Mouse (Mus musculus) left cerebral cortex, postnatal 25 days (tissue): Measurements from ENCODE around the gene Icam2. TPM values are rescaled to one million over a fixed set of nuclear protein-coding genes. Genes with fewer than 3 reads are reported as not detected.
"Not testable (repeated sequence)": the region's sequence is repeated elsewhere in the genome, so short reads cannot be mapped to it uniquely, and the experiment has no call there.

Experiments used
- DNase-seq, 2 experiments: peaks; one replicate each; pipeline ENCODE4 v3.0.0; 2022; ENCODE audit warnings: low spot score in 2 of 2, mixed read lengths in 1 of 2
- intact Hi-C: fragments of 180-260 bp; cut with DNase I; formaldehyde crosslinking; loops from one replicate; pipeline ENCODE4 v1.15.1; 2025
- total RNA-seq, 2 experiments: library from RNA; stranded (reverse); gene quantifications; 2 replicates each; pipeline ENCODE4 v1.2.3; 2021

Icam2 gene
- 1 to 10 TPM; 2.6 to 3.7 TPM for total RNA-seq

DNA sequence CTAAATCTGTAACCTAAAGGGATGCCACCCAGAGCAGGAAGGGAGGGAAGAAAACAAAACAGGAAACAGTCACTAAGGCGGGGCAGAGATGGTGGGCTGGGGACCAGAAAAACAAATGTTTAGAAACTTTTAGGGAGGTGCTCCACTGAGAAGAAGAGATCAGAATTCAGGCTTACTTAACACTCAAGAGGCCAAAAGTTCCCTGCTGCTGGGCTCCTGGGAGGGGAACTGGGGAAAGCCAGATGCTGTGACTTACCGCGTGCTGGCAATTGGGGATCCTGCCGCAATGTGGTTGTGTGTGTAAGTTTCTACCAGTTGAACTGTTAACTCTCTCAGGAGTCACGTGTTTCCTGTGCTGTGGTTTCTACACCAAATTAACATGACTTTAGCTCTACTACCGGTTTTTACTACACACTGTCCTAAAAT, at the start of gene Icam2:
Gene Icam2, minus strand, starts transcription at position 285 of the 426 bp plus-strand sequence.
- no peak for DNase-seq
- intact Hi-C loops, result no loop called here

DNA sequence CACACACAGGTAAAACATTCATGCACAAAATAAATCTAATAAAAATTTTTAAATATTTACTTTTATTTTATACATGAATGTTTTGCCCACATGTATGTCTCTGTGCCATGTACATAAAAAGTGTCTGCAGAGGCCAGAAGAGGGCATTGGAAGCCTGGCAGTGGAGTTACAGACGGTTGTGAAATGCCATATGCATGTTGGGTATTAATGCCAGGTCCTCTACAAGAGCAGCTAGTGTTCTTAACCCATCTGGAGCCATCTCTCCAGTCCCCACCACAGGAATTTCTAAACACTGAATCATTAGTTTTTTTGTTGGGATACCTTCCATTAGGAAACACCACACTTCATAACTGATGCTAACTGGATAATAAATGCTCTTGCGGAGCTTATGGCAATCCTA, 49.7 kb upstream of the Icam2 start:
- DNase-seq, result no peak
- intact Hi-C loops, result no loop called here

DNA sequence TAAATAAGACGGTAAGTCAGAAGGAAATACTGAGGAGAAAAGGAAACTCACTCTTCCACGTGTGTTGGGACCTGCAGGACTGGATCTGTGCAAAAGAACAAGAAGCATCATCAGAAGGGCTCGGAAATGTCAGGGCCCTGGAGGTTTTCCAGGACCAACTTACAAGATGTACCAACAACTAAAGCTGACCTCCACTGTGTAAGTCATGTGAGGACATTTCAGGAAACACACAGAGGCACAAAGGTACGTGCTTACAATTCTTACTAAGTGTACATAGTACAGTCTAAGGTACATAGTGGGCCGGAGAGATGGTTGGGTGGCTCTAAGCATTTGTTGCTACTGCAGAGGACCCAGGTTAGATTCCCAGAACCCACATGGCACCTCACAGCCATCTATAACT, 49.2 kb upstream of the Icam2 start:
- no peak for DNase-seq
- intact Hi-C loops, result no loop called here

DNA sequence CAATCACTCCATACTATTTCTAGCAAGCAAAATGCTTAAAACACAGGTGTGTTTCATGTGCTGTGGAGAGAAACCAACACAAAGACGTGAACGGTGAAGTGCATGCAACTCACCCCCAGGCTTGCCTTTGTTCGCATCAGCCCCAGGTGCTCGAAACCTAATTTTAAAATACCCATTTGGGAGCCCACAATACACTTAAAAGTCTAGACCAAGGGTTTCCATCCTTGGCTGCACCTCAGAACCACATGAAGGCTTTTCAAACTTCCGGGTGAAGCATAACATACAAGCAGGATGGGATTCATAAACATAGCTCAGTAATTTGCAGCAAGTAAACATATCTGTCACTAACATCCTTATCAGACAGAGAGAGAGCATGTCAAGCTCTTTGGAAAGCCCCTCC, 42.5 kb upstream of the Icam2 start:
- no peak for DNase-seq
- intact Hi-C loops, result no loop called here

DNA sequence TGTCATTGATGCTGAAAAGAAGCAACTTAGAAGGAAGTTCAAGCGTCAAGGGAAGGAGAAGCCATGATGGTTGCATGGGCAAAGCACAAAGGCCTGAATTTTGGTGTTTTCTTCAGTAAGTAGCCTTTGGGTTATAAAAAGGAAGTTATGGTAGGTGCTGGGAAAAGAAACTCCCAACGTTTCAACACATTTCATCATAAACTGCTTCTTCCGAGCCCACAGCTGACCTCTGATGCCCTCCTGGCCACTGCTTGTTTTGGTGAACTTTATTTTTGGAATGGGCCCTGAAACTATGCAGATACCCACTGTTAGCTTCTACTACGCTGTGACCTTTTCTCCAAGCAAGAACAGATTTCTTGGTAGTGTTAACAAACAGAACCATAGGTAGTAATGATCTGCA, 41.8 kb upstream of the Icam2 start:
- DNase-seq, result no peak
- intact Hi-C loops, result no loop called here

DNA sequence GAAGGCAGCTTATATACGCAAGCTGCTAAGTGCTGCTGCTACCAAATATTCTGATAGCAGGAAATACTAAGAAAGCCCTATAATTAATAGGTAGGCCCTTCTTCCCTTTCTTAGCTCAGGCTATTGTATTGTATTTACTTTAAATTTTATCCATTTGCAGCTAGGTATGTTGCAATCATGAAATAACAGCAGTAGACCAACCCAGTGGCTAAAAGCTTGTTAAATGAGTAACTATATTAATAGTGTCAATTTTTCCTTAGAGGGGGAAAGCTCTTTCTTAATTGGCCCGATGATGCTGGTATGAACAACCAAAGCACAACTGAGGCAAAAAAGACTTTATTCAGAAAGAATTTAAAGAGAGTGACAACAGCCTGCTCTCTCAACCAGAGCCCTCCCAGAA, 40.7 kb upstream of the Icam2 start:
- no peak for DNase-seq
- intact Hi-C loops, result no loop called here

DNA sequence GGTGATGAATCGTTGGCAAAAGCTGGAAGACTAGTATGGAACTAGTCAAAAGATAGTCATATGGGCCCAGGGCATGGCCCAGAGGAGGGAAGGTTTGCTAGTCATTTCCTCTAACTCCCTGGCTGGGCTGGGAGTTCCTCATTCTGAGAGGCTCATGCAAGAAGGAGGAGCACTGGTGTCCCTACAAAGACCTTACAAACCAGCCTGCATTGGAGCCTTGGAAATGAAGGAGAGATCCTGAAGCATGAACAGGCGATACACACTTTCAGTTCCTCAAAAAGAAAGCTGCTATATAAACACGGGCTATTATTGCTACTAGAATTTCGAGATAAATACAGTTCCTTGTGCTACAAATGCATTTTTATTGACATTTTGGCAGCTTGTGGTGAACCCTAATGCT, 40.2 kb upstream of the Icam2 start:
- no peak for DNase-seq
- intact Hi-C loops, result no loop called here

DNA sequence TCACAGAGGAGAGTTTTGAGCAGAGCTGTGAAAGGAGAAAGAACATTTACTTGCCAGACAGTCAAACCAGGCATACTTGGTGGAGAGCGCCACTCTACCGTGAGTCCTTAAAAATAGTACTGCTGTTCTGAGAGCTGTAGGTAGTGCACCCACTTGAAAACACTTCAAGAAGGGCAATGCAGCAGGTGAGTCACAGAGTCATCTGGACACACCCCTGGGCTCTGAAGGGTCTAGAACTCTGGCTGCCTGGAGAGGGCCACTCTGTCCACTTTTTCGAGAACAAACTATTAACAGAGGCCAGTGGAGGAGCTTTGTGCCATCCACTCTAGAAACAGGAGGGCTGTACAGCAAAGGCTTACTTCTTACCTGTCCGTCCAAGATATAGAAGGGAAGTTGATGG, 38.6 kb upstream of the Icam2 start:
- no peak for DNase-seq
- intact Hi-C loops, result no loop called here

DNA sequence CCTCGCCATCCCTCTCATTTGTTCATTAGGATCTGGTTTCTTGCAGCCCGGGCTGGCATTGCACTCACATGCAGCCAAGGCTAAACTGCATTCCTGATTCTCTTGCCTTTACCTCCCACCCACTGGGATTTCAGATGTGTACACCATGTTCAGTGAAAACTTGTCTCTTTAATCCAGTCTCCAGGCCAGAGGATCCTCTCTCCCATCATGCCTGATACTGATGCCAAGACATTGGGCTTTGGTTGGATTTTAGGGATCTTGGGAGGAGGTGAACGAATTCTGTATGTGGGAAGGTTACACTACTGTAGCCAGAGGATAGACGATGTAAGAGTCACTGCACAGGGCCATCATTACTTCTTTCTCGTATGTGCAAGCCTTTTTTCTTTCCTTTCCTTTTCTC, 37.3 kb upstream of the Icam2 start:
- intact Hi-C loops, result no loop called here
- DNase-seq, result no peak

DNA sequence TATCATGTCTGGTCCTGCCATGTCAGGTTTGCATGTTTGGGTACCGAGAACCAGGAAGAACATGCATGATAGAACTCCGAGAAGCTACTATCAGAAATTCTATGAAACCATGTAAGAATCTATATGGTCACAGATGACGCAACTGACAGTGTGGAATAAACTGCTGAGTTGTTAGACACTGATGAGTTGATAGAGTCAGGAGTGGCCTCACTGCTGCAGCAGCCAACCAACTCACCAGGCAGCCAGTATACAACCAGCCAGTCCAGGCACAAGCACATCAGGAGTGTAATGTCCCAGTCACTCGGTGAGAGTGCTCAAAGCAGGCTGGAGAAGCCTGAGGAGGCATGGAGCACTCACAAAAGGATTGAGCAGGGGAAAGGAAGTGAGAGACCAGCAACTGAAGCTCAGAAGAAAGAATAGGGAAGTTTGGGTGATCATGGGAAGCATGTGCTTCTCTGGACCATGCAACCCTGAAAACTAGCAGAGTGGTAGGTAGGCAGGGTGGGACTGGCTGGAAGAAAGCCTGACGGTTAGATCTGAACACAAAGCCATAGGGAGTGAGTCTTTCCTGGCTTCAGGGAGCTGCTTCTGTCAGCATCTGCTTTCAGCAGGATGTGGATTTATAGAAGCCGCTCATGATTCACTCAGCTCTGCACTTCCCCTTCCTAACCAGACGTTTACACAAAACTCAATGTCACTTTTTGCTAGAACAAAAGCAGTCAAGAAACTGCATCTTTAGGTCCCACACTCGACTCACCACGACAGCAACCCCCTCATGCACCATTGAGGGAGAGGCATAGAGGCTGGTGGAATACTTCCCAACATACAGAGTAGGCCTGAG, 31.6 kb upstream of the Icam2 start:
- intact Hi-C loops, result loop anchor here (2.0 kb wide), 1 partner anchor 207 kb away; no protein-coding TSS in a partner anchor
- no peak for DNase-seq

DNA sequence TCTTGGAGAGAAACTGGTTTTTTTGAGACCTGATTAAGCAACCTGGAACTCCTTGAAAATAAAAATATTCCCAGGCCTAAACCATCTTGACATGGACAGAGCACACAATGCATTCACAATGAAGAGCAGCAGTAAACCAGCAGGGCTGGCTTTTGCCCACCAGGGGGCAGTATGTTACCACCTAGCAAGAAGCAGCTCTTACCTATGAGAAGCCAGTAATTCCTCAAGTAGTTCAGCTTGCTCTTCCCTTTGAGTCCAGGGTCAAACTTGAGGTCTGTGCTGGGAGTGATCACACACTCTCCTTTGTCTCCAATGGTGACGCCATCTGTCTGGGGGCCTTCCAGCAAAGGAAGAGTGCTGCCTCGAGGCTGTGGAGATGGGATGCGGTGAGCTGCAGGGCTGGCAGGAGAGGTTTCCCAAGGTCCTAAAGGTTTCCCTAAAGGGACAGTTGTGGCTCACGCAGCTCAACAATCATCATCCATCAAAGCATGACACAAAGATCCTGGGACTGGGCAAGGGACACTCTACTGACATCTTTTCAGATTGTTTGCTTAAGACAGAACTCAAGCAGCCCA, 30.8 kb upstream of the Icam2 start:
- DNase-seq, result peak; percentile 87 to 90
- intact Hi-C loops, result loop anchor here (1.0 to 2.0 kb wide), 2 partner anchors 73 to 208 kb away; no protein-coding TSS in a partner anchor

DNA sequence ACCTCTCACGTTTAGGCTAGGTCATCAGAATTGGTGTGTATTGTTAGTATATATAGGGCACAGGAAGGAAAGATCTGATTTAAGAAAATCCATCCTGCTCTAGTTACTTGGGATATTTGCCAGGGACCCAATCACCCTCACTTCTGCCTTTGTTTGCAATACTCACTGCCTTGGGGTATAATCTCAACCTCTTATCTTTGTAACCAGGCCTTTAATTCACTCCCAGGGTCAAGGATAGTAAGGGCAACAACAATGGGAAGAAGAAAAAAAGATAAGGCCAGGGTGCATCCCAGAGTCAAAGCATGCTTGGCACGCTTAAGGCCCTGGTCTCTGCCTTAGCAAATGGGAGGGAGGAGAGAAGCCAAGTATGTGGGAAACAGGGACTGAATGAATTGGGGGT, 30.0 kb upstream of the Icam2 start:
- no peak for DNase-seq

DNA sequence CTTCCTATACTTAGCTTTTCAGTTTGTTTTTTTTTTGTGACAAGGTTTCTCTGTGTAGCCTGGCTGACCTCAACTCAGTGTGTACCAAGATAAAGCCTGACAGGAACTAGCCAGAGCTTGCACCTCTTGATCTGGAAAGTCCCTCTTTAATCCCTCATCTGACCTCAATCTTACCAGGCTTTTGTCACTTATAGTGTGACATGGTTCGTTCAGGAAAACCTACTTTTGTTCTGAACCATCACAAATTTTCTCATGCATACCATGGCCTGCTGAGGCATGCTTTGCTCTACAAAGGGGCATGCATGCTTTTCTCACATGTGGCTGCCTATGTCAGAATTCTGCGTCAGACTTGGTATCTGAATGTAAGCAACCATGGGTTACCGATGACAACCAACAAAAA, 28.5 kb upstream of the Icam2 start:
- no peak for DNase-seq
- intact Hi-C loops, result no loop called here

More for the DNA sequence above, 30.0 kb upstream of the Icam2 start:
- intact Hi-C loops, result loop anchor here (1.0 to 2.0 kb wide), 2 partner anchors 73 to 209 kb away; no protein-coding TSS in a partner anchor

DNA sequence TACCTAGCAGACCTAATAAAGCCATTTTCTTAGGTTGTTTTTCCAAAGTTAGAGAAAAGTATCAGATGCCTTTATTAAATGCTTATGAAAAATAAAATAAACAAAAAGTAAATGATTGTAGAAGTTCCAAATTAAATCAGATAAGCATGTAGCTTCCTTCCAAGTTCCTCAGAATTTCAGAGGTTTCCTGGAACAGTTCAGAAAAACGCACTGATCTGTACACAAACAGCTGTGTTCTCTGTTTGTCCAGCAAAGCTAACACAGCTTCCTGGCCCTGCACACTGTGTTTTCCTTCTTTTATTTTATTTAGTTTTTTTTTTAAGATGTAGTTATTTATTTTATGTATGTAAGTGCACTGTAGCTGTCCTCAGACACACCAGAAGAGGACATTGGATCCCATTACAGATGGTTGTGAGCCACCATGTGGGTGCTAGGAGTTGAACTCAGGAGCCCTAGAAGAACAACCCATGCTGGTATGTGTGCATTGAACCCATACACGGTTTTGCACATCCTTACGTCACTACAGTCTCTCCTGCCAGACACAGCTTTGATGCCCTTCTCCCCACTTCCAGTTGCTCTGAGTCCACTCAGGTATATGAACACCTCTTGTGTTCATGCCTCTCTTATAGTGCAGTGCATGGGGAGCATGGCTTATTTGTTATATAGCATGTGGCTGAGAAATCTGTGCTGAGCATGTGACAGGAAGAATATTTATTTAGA, 24.9 kb upstream of the Icam2 start:
- intact Hi-C loops, result no loop called here
- no peak for DNase-seq

DNA sequence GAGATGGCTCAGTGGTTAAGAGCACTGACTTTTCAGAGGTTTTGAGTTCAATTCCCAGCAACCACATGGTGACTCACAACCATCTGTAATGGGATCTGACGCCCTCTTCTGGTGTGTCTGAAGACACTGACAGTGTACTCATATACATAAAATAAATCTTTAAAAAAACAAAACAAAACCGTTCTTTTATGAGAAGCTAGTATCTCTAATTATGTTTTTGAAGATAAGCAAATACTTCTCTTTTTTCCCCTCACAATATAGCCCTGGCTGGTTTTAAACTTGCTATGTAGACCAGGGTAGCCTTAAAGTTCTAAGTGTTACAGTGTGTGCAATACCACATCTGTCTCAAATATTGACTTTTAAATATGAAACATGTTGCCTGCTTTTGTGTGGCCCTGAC, 23.3 kb upstream of the Icam2 start:
- DNase-seq, result no peak
- intact Hi-C loops, result no loop called here

DNA sequence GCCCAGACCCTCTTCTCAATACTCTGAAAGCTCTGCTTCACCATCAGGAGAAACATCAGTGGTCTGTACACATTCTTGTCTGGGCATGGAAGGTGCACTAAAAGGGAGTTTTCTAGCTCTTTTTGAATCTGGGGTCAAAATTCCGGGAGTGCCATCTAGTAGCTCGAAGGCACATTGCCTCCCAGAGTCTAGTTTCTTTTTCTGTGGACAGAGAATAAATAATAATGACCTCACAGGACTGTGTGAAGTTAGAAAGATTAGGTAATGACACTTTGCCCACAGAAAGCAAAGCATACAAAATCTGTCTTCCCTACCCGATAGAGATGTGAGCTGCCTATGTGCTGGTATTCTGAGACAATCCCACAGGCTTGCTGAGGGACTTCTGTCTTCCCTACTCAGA, 22.6 kb upstream of the Icam2 start:
- DNase-seq, result no peak
- intact Hi-C loops, result no loop called here

DNA sequence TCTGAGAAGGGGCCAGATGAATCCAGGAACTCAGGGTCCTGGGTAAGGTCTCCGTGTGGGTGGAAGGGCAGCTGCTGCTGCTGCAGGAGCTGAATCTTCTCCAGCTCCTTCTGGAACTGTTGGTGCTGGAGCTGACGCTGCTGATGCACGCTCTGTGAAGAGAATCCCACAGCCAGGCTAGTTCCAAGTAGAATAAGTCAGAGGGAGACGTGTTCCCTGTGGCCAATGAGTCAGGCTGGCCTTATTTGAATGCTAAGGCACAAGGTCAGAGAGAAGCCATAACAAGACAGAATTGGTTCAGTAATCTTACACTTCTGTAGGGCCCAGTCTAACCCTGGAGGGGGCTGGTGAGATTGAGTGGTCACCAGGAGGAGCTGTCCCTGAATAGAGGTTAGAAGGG, 22.1 kb upstream of the Icam2 start:
- intact Hi-C loops, result no loop called here
- DNase-seq, result no peak

DNA sequence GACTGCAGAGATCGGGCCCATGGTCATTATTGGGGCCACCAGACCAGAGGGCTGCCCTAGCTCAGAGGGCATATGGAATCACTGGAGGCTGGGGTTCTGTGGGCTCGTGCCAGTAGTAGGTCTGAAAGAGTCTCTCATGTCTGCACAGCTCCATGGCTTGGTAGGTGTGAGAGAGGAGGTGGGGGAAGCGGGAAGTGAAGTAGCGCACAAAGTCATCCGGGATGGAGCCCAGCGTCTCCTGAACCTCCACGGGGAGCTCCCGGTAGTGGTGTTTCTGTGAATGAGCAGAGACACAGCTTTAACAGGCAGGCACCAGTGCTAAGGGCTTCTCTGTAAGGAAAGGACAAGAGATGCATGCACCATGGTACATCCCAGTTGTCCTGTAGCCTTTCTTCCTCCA, 10.6 kb upstream of the Icam2 start:
- intact Hi-C loops, result no loop called here
- no peak for DNase-seq

DNA sequence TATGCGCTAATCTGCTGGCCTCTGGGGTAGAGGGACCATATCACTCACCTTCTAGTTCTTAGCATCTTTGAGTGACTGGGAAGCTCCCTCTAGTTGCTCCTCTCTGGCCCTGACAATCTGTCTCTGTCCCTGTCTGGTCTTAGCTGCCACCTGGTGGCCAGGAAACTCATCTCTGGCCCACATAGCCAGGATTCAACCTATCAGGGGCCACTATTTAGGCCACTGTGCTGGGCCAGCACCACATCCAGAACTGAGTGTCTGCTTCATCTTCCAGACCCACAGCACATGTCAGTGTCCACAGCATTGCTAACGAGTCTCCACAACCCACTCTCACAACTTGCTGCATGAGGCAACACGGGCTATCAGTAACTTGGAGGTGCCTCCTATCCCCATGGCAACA, 9.8 kb upstream of the Icam2 start:
- intact Hi-C loops, result no loop called here
- peak in 1 of 2 experiments; percentile 15 for DNase-seq

DNA sequence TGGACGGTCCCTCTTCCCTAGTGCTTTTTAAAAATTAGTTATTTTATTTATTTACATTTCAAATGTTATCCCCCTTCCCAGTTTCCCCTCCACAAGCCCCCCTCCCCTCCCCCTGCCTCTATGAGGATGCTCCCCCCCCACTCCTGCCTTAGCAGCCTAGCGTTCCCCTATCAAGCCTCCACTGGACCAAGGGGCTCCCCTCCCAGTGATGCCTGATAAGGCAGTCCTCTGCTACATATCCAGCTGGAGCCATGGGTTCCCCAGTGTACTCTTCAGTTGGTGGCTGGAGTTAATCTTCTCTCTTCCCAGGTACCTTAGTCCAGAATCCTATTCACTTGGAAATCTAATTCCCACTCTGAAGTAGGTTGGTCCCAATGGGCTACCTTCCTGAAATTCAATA, 6.2 kb upstream of the Icam2 start:
- DNase-seq, result not testable (repeated sequence)
- intact Hi-C loops, result loop anchor here (5.0 kb wide), 1 partner anchor 92 kb away; the partner anchor contains the start of gene Gh

DNA sequence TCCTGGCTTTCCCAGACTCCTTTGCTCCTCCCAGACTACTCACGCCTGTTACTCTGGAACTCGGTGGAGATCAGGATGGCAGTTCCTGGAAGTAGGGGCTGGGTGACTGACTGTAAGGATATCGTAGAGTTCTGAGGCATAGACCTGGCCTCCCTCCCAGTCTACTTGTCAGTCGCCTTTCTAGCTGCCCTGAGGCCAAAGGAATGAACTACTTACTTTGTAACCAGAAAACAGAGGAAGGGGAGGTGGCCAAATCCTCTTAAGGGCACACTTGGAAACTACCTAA, 5.4 kb upstream of the Icam2 start:
- no peak for DNase-seq
- intact Hi-C loops, result loop anchor here (2.0 to 5.0 kb wide), 2 partner anchors 66 to 91 kb away; partner anchors contain the start of gene Gh
